Mouse (Mus musculus) MEL (cell line): ENCODE results near the gene Nt5dc2.

ENCODE experiments used
- BHLHE40 ChIP-seq: IDR thresholded peaks from 2 replicates; pipeline ENCODE4 v1.6.1; 2012; ENCODE audit warnings: low read depth, mild to moderate bottlenecking, inconsistent platforms, low read length, improper control_type of control experiment, borderline replicate concordance
- CHD1 ChIP-seq: IDR thresholded peaks from 2 replicates; pipeline ENCODE4 v1.6.1; 2012; ENCODE audit warnings: low read depth, mild to moderate bottlenecking, inconsistent platforms, low read length, improper control_type of control experiment
- CHD2 ChIP-seq: IDR thresholded peaks from 2 replicates; pipeline ENCODE4 v1.6.1; 2011; ENCODE audit warnings: low read length, improper control_type of control experiment
- CTCF ChIP-seq, 3 experiments: IDR thresholded peaks in 2 of 3; conservative IDR thresholded peaks in 1 of 3; 2 replicates each; pipeline ENCODE4 v1.5.1; 2011 to 2012; ENCODE audit warnings: low read length in 3 of 3, low read depth in 2 of 3, mild to moderate bottlenecking in 2 of 3, improper control_type of control experiment in 1 of 3, inconsistent platforms in 1 of 3, mixed read lengths in 1 of 3, moderate library complexity in 1 of 3; ENCODE audit not compliant: control insufficient read depth in 1 of 3, insufficient read depth in 1 of 3, poor library complexity in 1 of 3, severe bottlenecking in 1 of 3
- EP300 ChIP-seq, 2 experiments: IDR thresholded peaks; 2 replicates each; pipeline ENCODE4 v1.6.1; 2011; ENCODE audit warnings: improper control_type of control experiment in 2 of 2, low read length in 2 of 2, low read depth in 1 of 2, mild to moderate bottlenecking in 1 of 2
- HCFC1 ChIP-seq: IDR thresholded peaks from 2 replicates; pipeline ENCODE4 v1.6.1; 2012; ENCODE audit warnings: low read depth, mild to moderate bottlenecking, inconsistent platforms, low read length, improper control_type of control experiment, moderate library complexity
- NRF1 ChIP-seq: IDR thresholded peaks from 2 replicates; pipeline ENCODE4 v1.6.1; 2014; ENCODE audit warnings: low read depth, mild to moderate bottlenecking, inconsistent platforms, low read length, improper control_type of control experiment, moderate library complexity; ENCODE audit not compliant: poor library complexity, insufficient read depth, severe bottlenecking
- POLR2A ChIP-seq, 2 experiments: IDR thresholded peaks; 2 replicates each; pipeline ENCODE4 v1.6.1; 2011 to 2012; ENCODE audit warnings: low read length in 2 of 2, mild to moderate bottlenecking in 2 of 2, control low read depth in 1 of 2, improper control_type of control experiment in 1 of 2, low read depth in 1 of 2, moderate library complexity in 1 of 2; ENCODE audit not compliant: control insufficient read depth in 1 of 2, insufficient read depth in 1 of 2, poor library complexity in 1 of 2
- POLR2AphosphoS2 ChIP-seq: IDR thresholded peaks from 2 replicates; pipeline ENCODE4 v1.6.1; 2011; ENCODE audit warnings: low read length, improper control_type of control experiment
- USF1 ChIP-seq: IDR thresholded peaks from 2 replicates; pipeline ENCODE4 v1.6.1; 2014; ENCODE audit warnings: low read depth, mild to moderate bottlenecking, inconsistent platforms, low read length, improper control_type of control experiment, moderate library complexity
- ZNF384 ChIP-seq: IDR thresholded peaks from 2 replicates; pipeline ENCODE4 v1.6.1; 2012; ENCODE audit warnings: low read depth, mild to moderate bottlenecking, inconsistent platforms, low read length, improper control_type of control experiment

- no peak for TF ChIP-seq POLR2AphosphoS2
- no peak for TF ChIP-seq CHD1
- TF ChIP-seq BHLHE40 = no peak
- no peak for TF ChIP-seq CTCF (IDR thresholded peaks at IDR 0.05 in 2 of 3, conservative IDR thresholded peaks at IDR 0.05 in 1 of 3; ENCODE audit: control insufficient read depth in 1 of 3, insufficient read depth in 1 of 3, low read depth in 2 of 3, low read length in 3 of 3, poor library complexity in 1 of 3, severe bottlenecking in 1 of 3)
- no peak for TF ChIP-seq CHD2
- TF ChIP-seq POLR2A (IDR thresholded peaks at IDR 0.05; ENCODE audit: control insufficient read depth in 1 of 2, insufficient read depth in 1 of 2, low read depth in 1 of 2, low read length in 2 of 2, poor library complexity in 1 of 2) = no peak; a peak in 1 of 4 replicates
- TF ChIP-seq ZNF384 = no peak
- TF ChIP-seq HCFC1 = 0 out of 2 replicates have a peak, but pooled peaks have one; percentile 17
- peak; percentile 45 to 49; a peak in 3 of 4 replicates for TF ChIP-seq EP300 (IDR thresholded peaks at IDR 0.05; ENCODE audit: low read depth in 1 of 2, low read length in 2 of 2)
- TF ChIP-seq NRF1 = no peak
- TF ChIP-seq USF1 = no peak
Observed at GRCm38 (mm10) chr14:31132031-31132430, 1.2 kb downstream of the Nt5dc2 start.
